Mouse (Mus musculus): ENCODE data around the gene Kcne1. TPM values are rescaled to one million over a fixed set of nuclear protein-coding genes. Genes with fewer than 3 reads are reported as not detected.

Gene Kcne1
- polyA plus RNA-seq (2017; shearing (Covaris generic)) = not detected

GRCm38 (mm10) chr16:92359229-92359628 lies at the start of gene Kcne1:
Gene Kcne1 (minus strand): TSS chr16:92359468.

GRCm38 (mm10) chr16:92321341-92321740 lies 37.9 kb downstream of the Kcne1 start, which contains the start of gene Fam243:
Gene Fam243 (minus strand): TSS chr16:92321441.

GRCm38 (mm10) chr16:92300649-92301411 lies 58.4 kb downstream of the Kcne1 start, which contains the start of gene Smim11:
Gene Smim11 (plus strand): TSS chr16:92301286.

Other genes with a start within 250 kb of the Kcne1 start
- not detected for gene Kcne2, start 67.1 kb downstream of the Kcne1 start, polyA plus RNA-seq (2017; shearing (Covaris generic))
- gene Smim11, start 58.2 kb downstream of the Kcne1 start, polyA plus RNA-seq (2017; shearing (Covaris generic)) = 133 TPM
- not detected for gene Fam243, start 38.0 kb downstream of the Kcne1 start, polyA plus RNA-seq (2017; shearing (Covaris generic))
- 3.9 TPM for gene Rcan1, start 111.4 kb upstream of the Kcne1 start, polyA plus RNA-seq (2017; shearing (Covaris generic))
- gene Clic6, start 126.3 kb upstream of the Kcne1 start, polyA plus RNA-seq (2017; shearing (Covaris generic)) = not detected

Measured in inflammation-experienced regulatory T-cells, adult 16 weeks (primary cell).